Mouse (Mus musculus) midbrain, embryonic 11.5 days (tissue): ENCODE data around the gene Fam187b. TPM values are rescaled to one million over a fixed set of nuclear protein-coding genes. Genes with fewer than 3 reads are reported as not detected.

Source experiments
- ATAC-seq: fragments of 200-750 bp; cut with Nextera tagmentation; 2 replicates; pipeline ENCODE4 v1.8.0; 2017; ENCODE audit warnings: moderate TSS enrichment, moderate library complexity; ENCODE audit not compliant: low FRiP score
- DNase-seq: peaks from one replicate; pipeline ENCODE4 v3.0.0; 2015; ENCODE audit warnings: low spot score; ENCODE audit errors: missing footprints
- H3K27ac ChIP-seq: fragments of 300-500 bp; sonication (generic); 2 replicates; pipeline ENCODE4 v1.5.1; 2014; ENCODE audit warnings: low read depth, low read length
- H3K27me3 ChIP-seq: fragments of 300-500 bp; sonication (generic); 2 replicates; pipeline ENCODE4 v1.6.1; 2014; ENCODE audit warnings: mild to moderate bottlenecking, low read length, moderate library complexity, mixed read lengths; ENCODE audit not compliant: control insufficient read depth, insufficient read depth
- H3K36me3 ChIP-seq: fragments of 300-500 bp; sonication (generic); 2 replicates; pipeline ENCODE4 v1.6.1; 2014; ENCODE audit warnings: mild to moderate bottlenecking, low read length, moderate library complexity, mixed read lengths; ENCODE audit not compliant: control insufficient read depth, insufficient read depth
- H3K4me1 ChIP-seq: fragments of 300-500 bp; sonication (generic); 2 replicates; pipeline ENCODE4 v1.6.1; 2014; ENCODE audit warnings: low read length; ENCODE audit not compliant: control insufficient read depth, insufficient read depth
- H3K4me2 ChIP-seq: fragments of 300-500 bp; sonication (generic); 2 replicates; pipeline ENCODE4 v1.6.1; 2014; ENCODE audit warnings: mild to moderate bottlenecking, moderate library complexity
- H3K4me3 ChIP-seq: fragments of 300-500 bp; sonication (generic); 2 replicates; pipeline ENCODE4 v1.5.1; 2014; ENCODE audit warnings: low read depth, low read length
- H3K9ac ChIP-seq: fragments of 300-500 bp; sonication (generic); 2 replicates; pipeline ENCODE4 v1.6.1; 2014; ENCODE audit warnings: low read length
- H3K9me3 ChIP-seq: fragments of 300-500 bp; sonication (generic); 2 replicates; pipeline ENCODE4 v1.6.1; 2016; ENCODE audit warnings: low read length; ENCODE audit not compliant: control insufficient read depth
- WGBS: fragments of 180-500 bp; shearing (Covaris S2); extraction: QIAGEN DNeasy Blood & Tissue Kit; methylation state at CpG from one replicate; pipeline ENCODE4 v1.1.7; 2014; 5-methylcytosine and 5-hydroxymethylcytosine counted together
- polyA plus RNA-seq: library from polyadenylated mRNA; unstranded; fragments of >200 nt; fragmentation: Nextera tagmentation; extraction: Ambion mirVana; gene quantifications from 2 replicates; pipeline ENCODE4 v1.2.1, GENCODE M21; 2014

Fam187b gene
- polyA plus RNA-seq, 1 experiment from 2014 or later = 0.25 TPM

DNA sequence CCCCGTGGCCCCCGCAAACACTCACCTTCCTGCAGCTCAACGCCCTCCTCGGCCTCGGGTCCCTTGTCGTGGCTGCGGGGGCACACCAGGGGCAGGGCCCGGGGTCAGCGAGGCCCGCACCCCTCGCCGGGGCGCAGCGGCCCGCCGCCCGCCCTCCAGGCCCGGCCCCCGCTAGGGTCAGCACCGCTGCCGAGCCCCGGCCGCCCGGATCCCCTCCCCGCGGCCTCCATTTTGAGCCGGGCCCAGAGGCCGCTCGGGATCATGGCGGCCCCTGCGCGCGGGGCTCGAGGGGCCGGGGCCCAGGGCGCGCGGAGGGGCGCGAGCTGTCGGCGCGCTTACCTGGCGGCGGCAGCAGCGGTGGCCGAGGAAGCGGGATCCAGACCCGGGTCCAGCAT is 17.2 kb upstream of the Fam187b start:
- DNase-seq (no peak), ATAC-seq (peak; percentile 51)
- Histone ChIP-seq H3K9me3 (no peaks in the 10 kb centered on the region), H3K27me3 (no peaks in the 10 kb centered on the region), H3K4me2 (peak overlapping the region; percentile 80), H3K27ac (peak overlapping the region; percentile 95), H3K36me3 (peaks cover 15% of the 10 kb centered on the region), H3K9ac (peak overlapping the region; percentile 99), H3K4me1 (peaks cover 18% of the 10 kb centered on the region), H3K4me3 (peak overlapping the region; percentile 95)
- 0% methylated on average over 26 of the region's 49 CpGs for WGBS

DNA sequence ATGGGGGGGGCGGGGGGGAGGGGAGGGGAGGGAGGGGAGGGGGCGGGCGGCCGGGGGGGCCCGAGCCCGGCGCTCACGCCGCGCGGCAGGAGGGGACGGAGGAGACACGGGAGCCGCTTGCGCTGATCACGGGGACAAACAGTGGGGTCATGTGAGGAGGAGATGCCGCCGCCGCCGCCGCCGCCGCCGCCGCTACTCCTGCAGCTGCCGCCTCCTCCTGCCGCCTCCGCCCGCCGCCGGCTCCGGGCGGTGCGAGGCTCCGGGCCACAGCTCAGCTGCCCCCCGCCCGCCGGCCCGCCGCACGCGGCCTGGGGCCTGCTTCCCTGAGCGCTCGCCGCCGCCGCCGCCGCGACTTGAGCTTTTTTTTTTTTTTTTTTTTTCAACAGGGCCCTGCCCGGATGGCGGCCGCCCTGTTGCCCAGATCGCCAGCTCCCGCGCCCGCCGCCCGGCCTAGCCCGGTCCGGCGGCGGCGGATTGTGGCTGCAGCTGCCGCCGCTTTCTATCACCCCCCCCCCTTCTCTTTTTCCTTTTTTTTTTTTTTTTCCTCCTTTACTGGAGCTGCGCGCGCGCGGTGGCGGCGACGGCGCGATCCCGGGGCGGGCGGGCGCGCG is 16.7 kb upstream of the Fam187b start, which contains the start of gene Usf2:
Gene Usf2 (minus strand): TSS at position 48 of the 611 bp plus-strand sequence.
- DNase-seq = peak; percentile 96
- WGBS = 0% methylated on average over 16 of the region's 82 CpGs
- Histone ChIP-seq H3K27ac (peak within 1 kb of the TSS; percentile 95), H3K4me2 (peak within 1 kb of the TSS; percentile 80), H3K36me3 (peaks cover 15% of the 10 kb centered on the region), H3K9ac (peak within 1 kb of the TSS; percentile 99), H3K4me1 (peaks cover 18% of the 10 kb centered on the region), H3K27me3 (no peaks in the 10 kb centered on the region), H3K9me3 (no peaks in the 10 kb centered on the region), H3K4me3 (peak within 1 kb of the TSS; percentile 95)
- peak; percentile 60 for ATAC-seq

DNA sequence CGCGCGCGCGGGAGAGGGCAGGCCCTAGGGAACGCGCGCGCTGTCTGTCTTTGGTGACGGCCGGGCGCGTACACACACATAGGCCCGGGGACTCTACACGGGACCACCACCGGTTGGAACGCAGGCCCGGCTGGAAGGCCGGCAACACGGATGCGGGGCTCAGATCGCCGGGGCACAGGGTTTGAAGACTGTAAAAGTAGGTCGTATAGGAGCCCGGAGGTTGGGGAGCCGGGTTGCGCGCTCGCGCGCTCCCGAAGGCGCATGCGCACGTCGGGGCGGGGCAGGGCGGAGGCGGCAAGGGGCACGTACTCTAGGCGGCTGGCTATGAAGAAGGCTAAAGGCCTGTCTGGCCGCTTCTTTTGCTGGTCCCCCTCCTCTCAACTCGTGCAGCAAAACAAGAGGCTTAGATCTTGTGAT is 16.2 kb upstream of the Fam187b start:
- H3K4me3 ChIP-seq = peak overlapping the region; percentile 95
- H3K4me2 ChIP-seq = peak overlapping the region; percentile 80
- peak overlapping the region; percentile 99 for H3K9ac ChIP-seq
- H3K36me3 ChIP-seq = peaks cover 15% of the 10 kb centered on the region
- WGBS = 0% methylated on average over 43 of the region's 43 CpGs
- peak; percentile 99 for DNase-seq
- H3K4me1 ChIP-seq = peaks cover 18% of the 10 kb centered on the region
- H3K9me3 ChIP-seq = no peaks in the 10 kb centered on the region
- H3K27me3 ChIP-seq = no peaks in the 10 kb centered on the region
- peak overlapping the region; percentile 95 for H3K27ac ChIP-seq
- ATAC-seq = peak; percentile 60

DNA sequence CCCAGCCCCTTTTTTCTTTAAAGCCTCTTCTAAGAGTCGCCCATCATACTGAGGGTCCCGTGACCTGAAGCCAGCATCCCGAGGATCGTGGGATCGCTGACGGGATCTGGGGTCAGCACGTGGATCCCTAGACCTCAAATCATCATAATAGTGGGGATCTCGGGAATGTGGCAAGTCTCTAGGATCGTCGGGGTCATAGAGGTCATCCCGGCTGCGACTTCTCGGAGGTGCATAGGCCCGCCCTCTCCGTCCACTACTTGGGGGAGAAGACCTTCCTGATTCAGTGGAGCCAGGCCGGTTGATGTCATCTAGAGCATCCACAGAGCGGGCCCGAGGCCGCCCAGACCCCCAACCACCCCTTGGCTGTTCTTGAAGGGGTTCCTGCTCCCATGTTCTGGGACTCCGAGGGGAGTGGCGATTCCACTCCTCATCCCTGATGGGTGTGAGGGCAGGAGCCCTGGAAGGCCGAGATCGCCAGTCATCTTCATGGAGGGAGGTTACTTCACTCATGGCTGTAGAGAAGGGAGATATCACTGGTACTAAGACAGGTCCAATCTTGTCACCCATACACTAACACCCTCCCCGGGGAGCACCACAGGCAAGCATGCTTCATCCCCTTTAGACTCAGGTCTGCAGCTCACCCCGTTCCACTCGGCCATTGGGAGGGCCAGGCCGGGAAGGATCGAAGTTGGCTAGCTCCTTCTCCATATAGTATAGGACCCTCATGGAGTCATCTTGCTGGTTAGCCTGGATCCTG is 15.3 kb upstream of the Fam187b start:
- no peak overlapping the region; the same call in 1 of the 2 replicates for H3K27ac ChIP-seq

DNA sequence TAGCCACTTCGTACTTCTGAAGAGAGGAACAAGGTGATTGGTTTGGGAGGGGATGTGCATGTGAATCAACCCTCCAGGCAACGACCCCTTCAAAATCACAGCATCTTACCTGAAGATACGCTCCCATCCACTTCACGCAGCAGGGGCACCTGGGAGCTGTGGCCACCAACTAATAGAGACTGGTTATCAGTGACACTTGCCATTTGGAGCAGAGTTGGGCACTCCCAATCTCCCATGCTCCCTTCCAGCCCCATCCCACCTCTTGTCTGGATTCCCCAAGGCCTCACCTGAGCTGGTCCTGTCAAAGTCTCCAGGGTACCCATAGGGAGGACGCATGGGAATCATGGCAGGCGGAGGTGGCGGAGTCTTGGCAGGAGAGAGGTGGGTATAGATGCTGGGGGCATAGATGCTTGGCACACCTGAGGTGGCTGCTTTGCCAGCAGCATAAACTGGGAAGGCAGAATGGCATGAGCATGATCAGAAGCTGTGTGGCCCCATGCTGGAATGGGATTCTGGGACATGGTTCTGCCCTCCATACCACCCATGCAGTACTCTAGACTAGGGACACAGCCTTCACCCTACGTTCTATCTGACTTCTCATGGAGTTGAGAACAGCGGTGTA is 14.6 kb upstream of the Fam187b start:
- ATAC-seq = no peak
- Histone ChIP-seq H3K4me2 (no peak overlapping the region), H3K36me3 (peaks cover 8% of the 10 kb centered on the region; the same call in 1 of the 2 replicates), H3K27ac (no peak overlapping the region), H3K4me3 (no peak overlapping the region), H3K9ac (no peak overlapping the region), H3K4me1 (peaks cover 18% of the 10 kb centered on the region), H3K27me3 (no peaks in the 10 kb centered on the region), H3K9me3 (no peaks in the 10 kb centered on the region)
- DNase-seq = no peak
- 94% methylated on average over 9 of the region's 9 CpGs for WGBS

More for the DNA sequence above, 15.3 kb upstream of the Fam187b start:
- H3K4me1 ChIP-seq = peaks cover 18% of the 10 kb centered on the region
- peak overlapping the region; percentile 99 for H3K9ac ChIP-seq
- WGBS = 77% methylated on average over 28 of the region's 28 CpGs
- H3K4me2 ChIP-seq = peak overlapping the region; percentile 80
- peaks cover 14% of the 10 kb centered on the region for H3K36me3 ChIP-seq
- no peaks in the 10 kb centered on the region for H3K9me3 ChIP-seq
- H3K4me3 ChIP-seq = peak overlapping the region; percentile 95
- peak; percentile 83 for DNase-seq
- H3K27me3 ChIP-seq = no peaks in the 10 kb centered on the region
- ATAC-seq = no peak

DNA sequence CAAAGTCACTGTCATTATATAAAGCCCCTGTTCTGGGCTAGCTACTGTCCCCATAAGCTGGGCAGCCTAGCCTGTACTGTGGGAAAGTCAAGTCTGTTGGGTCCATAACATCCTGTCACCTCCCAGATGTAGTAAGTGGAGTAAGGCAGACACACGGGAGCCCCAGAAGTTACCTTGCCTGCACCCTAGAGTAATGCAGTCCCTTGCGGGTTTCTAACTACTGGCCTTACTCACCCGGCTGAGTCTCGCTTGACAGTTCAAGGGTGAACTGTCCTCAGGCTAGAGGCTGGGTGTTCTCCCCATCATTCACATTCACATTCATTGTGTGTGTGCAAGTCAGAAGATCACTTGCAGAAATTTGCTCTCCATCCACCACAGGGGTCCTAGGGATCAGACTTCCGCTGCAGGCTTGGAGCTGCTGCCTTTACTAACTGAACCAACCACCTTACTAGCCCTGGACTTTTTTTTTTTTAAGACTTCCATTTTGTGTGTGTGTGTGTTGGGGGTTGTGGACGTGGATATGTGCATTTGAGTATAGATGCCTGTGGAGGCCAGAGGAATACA is 13.7 kb upstream of the Fam187b start:
- DNase-seq = peak; percentile 81
- Histone ChIP-seq H3K9me3 (no peaks in the 10 kb centered on the region), H3K36me3 (peaks cover 5% of the 10 kb centered on the region; the same call in 1 of the 2 replicates), H3K27ac (no peak overlapping the region), H3K27me3 (no peaks in the 10 kb centered on the region), H3K4me1 (peaks cover 18% of the 10 kb centered on the region), H3K9ac (no peak overlapping the region), H3K4me2 (no peak overlapping the region), H3K4me3 (no peak overlapping the region)
- ATAC-seq = no peak
- WGBS = 84% methylated on average over 6 of the region's 6 CpGs

DNA sequence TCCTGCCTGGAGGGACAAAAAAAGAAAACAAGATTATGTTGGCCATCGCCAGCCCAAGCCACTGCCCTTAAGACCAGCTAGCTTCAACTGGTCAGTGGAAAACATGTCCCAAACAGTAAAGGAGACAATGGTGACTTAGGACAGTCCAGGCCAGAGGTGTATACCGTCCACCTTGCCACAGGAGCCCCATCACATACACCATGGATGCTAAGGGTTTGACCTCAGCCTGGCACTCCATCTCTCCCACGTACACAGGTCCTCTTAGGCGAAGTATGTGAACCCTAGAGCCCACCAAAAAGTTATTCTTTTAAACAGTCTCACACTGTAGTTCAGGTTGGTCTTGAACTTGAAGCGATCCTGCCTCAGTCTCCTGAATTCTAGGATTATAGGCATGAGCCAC is 10.7 kb upstream of the Fam187b start:
- Histone ChIP-seq H3K4me2 (no peak overlapping the region), H3K4me3 (no peak overlapping the region), H3K36me3 (peaks cover 4% of the 10 kb centered on the region; the same call in 1 of the 2 replicates), H3K27ac (no peak overlapping the region), H3K27me3 (no peaks in the 10 kb centered on the region), H3K9ac (no peak overlapping the region), H3K4me1 (peaks cover 8% of the 10 kb centered on the region), H3K9me3 (no peaks in the 10 kb centered on the region)
- ATAC-seq (no peak), DNase-seq (no peak)
- WGBS = 92% methylated on average over 5 of the region's 5 CpGs

DNA sequence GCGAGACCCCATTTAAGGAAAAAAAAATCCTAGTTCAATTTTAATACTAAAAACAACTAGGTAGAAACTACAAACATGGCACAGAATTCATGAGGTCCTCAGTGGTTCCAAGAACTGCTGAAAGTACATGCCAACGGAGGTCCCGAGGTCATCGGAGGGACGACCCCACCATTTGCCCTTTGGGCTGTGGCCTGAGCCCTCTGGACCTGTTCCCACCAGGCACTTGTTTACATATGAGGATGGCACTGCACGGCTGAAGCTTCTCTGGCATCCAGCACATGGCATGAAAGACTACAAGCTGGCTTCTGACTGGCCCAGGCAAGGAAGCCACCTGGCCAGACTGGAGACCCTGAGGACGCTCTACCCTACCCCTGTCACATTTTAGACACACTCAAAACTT is 9.2 kb upstream of the Fam187b start:
- DNase-seq (no peak), ATAC-seq (no peak)
- no peaks in the 10 kb centered on the region for H3K4me1 ChIP-seq
- no peak overlapping the region for H3K9ac ChIP-seq
- no peak overlapping the region for H3K4me3 ChIP-seq
- WGBS = 92% methylated on average over 7 of the region's 7 CpGs
- no peak overlapping the region for H3K4me2 ChIP-seq
- H3K27ac ChIP-seq = no peak overlapping the region
- no peaks in the 10 kb centered on the region for H3K9me3 ChIP-seq
- H3K27me3 ChIP-seq = no peaks in the 10 kb centered on the region
- 0 out of 2 replicates have a peak, but pooled peaks cover under 1% of the 10 kb centered on the region for H3K36me3 ChIP-seq
